Mouse (Mus musculus): ENCODE data around the gene Nckap5.
"Not testable (repeated sequence)": the region's sequence is repeated elsewhere in the genome, so short reads cannot be mapped to it uniquely, and the experiment has no call there.

Gene Nckap5

DNA sequence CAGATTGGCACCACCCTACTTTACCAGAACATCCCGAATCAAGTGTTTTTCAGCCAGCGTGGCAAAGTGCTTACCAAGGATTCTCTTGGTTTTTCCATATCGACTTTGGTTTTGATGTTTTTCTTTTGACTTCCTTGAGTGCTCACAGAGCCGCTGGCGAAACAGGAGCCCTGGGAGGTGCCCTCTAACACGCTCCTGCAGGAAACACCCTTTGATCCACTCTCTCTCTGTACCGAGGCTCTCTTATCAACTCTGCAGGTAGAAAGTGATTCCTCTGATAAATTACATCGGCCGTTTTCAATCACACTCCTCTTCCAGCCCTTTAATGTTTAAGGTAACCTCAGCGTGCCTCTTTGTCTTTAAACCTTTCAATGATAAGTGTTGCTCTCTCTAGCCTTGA lies 807.6 kb downstream of the Nckap5 start:
- no peak for DNase-seq (ENCODE audit: low read depth, low spot score)

DNA sequence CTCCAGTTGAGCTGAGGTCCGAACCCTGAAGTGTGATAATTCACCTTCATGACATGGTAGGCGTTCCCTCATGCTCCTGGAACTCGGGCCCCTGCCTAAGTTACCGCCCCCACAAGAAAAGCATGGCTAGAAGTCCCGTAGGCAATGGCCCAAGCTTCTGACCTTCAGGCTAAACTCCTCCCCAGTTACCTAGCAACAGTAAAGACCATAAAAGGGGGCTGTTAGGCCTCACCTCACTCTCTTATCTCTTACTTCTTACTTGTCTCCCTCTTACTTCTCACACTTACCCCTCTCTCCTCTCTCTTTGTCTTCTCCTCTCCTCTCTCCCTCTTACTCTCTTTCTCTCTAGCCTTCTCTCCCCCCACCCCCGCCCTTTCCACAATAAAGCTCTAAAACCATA lies 811.9 kb downstream of the Nckap5 start:
- DNase-seq (ENCODE audit: low read depth, low spot score): not testable (repeated sequence)

DNA sequence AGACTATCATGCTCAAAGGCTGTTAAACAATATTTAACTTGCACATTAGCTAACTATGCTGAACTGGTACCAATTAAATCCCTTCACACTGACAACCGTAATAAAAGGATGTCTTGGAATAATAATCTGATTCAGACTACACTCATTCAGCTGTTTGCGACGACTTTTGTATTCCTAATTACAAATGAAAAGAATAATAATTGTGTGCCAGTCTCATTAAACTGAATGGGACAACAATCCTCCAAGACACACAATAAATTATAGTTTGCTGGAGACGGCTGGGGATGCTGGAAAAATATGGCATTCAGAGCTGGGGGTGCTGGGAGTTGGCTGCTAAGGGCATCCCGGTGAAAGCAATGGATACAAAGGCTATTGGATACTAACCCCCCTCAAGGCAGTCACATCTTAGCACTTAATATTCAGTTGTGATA lies 818.9 kb downstream of the Nckap5 start:
- no peak for DNase-seq (ENCODE audit: low read depth, low spot score)

DNA sequence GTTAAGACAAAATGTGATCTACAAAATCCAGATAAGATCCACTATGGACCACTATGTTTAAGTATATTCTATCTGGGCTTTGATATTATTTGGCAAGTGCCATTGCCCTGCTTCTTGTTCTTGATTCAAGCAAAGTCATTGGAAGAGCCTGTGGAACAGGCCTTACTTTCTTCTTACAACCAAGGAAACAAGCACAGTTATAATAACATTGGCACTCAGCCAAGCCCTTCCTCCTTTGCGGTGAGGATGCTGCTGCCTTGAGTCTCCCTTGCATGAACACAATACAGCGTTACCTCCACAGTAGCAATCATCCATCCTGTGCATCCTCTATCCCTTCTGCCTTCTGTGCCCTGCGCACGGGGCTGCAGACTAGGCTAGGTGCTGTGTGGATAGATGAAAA lies 823.0 kb downstream of the Nckap5 start:
- DNase-seq (ENCODE audit: low read depth, low spot score): no peak

DNA sequence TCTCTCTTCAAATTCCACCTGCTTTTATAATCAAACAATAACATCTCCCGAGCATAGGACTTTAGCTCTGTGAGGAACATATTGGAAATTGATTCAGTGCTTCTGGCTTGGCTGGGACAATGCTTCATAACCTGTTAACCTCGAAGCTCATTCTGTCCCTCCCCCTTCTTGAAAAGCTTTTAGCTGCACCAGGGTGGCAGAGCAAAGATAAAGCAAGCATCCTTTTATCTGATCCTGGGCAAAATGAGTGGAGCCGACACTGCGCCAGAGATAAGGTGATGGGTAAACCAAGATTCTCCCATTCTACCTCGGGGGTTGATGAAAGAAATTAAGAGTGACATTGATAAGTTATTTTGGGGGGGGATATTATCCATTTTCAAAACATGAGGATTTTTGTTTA lies 824.9 kb downstream of the Nckap5 start:
- DNase-seq (ENCODE audit: low read depth, low spot score): no peak

DNA sequence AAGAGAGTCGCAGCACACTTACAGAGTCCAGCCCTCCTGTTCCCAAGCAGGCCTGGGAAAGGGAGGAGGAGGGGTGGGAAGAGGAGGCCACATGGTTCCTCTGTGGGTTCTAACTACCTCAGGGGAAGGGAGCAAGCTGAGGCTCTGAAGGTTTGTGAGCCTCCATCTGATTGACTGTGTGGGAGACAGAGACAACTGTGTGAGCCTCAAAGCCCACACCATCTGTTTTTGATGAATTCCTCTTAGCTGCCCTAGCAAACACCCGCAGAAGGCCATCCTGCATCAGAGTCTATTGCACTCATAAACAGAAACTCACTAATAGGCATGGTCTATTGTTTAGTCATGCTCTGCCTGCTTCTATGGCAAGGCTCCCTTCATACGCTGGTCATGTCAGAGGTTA lies 834.1 kb downstream of the Nckap5 start:
- DNase-seq (ENCODE audit: low read depth, low spot score): no peak

DNA sequence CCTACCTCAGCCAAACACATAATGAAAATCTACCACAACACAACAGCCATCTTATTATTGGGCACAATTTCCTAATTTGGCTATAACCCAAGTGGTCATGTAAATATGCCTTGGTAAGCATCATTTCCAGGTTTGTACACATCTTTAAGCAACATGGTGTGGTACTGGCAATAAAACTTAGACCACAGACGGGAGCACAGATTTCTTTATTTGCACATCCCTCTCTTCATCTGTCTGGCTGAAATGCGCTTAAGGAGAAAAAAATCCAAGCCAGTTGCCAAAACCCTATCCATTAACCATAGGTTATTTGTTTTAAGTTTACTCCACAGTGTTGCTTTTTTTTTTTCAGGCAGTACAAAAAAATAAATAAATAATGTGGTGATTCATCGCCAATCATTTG lies 842.8 kb downstream of the Nckap5 start:
- DNase-seq (ENCODE audit: low read depth, low spot score): no peak

DNA sequence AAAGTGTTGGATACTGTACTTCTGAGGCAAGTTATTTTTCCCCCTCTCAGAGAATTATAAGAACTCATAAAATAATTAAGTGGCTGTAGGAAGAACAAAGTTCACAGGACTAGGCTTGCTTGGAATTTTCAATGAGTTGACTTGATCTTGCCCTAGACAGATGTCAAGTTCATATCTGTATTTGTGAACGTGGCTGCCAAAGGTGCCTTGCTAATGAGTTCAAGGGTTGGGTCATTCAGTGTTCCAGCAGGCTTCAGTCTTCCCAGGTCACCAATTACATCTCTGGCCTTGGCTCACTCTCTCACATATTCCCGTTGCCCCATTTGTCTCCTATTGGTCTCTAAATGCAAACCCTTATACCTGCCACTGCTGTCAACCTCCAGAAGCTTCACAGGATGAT lies 846.0 kb downstream of the Nckap5 start:
- DNase-seq (ENCODE audit: low read depth, low spot score): no peak

DNA sequence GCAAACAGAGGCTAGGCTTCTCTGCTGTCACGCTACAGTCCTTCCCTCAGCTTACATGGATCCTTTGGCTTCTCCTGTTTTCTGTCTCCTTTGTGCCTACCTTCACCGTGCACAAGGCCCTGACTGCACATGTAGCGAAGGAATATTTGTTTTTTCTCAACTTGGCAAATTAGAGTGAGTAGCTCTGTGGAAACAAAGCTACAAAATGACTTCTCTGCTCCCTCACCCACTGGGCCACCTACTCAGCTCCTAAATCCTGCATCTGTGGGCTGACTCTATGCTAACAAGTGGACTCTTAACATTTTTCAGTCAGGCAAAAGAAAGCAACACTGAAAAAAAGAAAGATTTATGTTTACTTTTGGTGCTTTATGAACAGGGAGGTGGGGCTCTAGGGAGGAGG lies 856.0 kb downstream of the Nckap5 start:
- no peak for DNase-seq (ENCODE audit: low read depth, low spot score)

DNA sequence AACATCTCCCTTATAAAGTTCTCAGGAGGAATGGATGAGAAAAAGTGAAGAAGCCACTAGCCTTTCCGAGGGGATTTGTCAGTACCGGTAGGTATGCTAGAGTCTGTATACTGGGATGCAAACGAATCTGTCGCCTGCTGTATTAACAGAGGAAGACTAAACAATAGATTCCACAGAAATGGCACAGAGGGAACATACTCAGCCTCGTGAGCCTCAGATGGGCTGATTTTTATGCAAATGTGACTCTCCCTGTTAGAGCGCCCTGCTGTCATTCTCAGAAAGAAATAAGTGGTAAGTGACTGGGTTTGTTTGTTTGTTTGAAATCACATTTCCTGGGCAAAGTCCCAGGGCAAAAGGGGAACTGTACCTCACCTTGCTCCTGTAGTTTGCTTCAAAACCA lies 858.7 kb downstream of the Nckap5 start:
- no peak for DNase-seq (ENCODE audit: low read depth, low spot score)

DNA sequence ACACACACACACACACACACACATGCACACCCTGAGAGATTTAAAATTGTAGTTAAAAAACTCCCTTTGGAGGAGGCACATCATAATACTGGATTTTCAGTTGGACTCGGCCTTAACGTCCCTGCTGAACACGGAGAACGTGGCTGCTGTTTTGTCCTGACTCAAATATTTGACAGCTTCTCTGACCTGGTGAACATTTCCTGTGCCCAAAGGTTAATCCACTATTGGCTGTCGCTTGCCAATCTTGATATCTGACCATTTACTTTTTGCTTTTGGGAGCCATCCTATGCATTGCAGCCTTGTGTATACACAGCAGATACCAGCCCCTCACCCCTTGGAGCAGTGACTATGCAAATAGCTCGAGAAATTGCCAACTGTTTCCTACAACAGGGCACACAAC lies 862.9 kb downstream of the Nckap5 start:
- no peak for DNase-seq (ENCODE audit: low read depth, low spot score)

DNA sequence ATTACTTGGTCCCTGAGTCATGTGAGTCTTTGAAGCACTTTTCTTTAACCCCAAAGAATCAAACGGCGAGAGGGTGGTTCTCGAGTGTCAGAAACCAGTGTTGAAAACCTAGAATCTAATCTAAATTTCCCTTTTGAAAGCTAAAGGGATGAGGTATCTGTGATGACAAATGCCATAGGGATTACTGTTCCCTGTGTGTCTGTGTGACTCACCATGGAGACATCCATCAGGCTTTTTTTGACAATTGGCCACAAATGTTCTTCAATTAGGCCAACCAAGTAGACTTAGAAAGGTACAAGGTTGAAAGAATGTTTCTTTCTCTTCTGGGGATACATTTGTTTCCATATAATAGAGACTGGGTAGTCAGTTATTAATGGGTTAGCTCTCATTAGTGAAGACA lies 879.6 kb downstream of the Nckap5 start:
- DNase-seq (ENCODE audit: low read depth, low spot score): no peak

DNA sequence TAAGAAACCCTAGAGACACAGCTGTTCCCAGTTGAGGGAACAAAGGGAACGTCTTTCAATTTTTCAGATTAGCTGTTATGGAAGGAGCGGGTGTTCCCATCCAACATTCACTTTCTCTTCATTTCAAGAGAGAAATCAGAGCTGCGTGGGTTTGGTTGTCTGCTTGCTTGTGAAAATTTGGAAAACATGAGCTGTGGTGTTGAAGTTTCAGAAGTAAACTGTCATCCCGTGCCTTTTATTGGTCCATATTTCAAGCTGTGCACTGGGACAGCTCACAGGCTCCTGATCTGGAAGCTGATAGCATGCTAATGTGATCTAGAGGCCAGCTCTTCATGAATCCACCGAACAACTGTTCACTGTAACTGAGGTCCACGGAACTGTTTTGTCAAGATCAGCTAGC lies 881.5 kb downstream of the Nckap5 start:
- peak; percentile 4 for DNase-seq (ENCODE audit: low read depth, low spot score)

DNA sequence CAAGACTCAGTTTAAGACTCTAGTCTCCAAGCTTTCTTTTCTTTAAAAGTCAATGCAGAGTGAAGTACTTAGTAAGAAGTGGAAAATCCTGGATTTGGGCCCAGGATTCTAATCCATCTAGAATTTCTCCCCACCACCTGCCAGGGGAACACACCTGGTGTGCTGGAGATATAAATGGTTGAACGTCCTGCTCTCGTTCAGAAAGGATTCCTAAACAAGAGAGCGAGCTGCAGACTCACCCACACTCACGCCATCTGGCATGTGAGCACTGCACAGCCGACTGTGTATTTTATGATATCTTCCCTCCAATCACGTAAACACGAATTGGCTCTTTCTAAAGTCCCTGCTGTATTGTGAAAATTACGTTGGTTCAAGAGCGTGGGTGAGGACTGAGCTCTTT lies 885.5 kb downstream of the Nckap5 start:
- no peak for DNase-seq (ENCODE audit: low read depth, low spot score)

DNA sequence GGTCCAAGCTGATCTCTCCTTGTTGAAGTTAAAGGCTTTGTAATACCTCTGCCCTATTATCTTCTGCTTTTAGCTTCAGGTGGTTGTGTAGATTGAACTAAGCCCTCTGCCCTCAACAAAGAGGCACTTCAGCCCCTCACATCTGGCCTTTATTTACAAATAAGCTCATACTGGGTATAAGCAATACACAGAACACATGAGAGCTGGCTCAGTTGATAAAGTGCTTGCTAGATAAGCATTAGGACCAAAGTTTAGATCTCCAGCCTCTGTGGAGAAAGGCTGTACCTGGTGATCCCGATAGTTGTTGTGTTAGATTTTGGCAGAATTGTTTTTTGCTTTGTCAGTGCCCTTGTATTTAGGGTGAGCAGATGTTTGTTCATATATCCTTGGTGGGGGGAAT lies 887.3 kb downstream of the Nckap5 start:
- DNase-seq (ENCODE audit: low read depth, low spot score): no peak

DNA sequence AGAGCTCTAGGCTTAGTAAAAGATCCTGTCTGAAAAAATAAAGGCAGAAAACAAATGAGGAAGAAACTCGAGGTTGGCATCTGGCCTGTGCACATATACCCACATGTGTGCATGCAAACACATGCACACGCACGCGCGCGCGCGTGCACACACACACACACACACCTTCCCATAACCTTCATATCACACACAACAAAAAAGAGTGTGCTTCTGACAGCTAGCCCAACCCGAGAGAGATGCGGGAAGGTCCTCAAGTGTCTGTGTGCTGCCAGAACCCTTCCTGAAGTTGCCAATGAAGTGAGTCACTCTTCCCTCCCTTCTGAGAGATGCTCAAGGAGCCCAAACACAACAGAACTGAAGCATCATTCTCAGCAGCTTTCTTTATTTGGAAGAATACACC lies 905.1 kb downstream of the Nckap5 start:
- DNase-seq (ENCODE audit: low read depth, low spot score): peak; percentile 15

DNA sequence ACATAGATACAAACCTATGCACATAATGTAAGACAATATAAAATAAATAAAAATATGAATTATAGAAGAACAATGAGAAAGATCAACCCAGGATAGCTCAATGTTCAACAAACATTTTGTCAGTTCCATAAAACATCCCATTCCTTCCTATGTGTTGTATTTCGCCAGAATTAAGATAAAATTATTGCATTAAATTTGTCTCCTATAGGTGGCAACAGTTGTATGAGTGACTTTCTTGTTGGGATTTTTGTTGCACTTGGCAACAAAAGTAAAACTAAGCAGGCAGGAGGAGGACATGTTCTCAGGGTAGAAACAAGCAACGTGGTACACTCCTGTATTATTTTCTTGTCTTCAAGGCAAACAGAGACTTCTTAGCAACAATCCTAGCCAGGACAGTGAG lies 907.5 kb downstream of the Nckap5 start:
- DNase-seq (ENCODE audit: low read depth, low spot score): no peak

DNA sequence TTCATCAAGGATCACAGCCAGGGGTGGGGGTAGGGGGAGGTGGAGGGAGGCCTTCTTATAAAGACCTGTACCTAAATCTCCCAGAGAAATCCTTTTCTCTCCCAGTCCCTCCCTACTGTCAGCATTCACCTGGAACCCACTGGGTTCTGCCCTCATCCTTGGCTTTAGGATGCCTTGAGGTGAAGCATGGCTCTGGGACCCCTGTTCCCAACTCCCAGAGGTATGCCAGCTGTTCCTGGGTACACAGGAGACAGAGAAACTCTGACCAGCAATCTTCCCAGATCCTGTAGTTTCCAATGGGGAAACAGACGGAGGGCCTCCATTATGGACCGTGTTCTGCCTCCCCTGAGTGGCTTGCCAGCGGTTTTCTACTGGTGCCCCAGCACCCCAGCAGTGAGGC lies 909.9 kb downstream of the Nckap5 start:
- DNase-seq (ENCODE audit: low read depth, low spot score): no peak

DNA sequence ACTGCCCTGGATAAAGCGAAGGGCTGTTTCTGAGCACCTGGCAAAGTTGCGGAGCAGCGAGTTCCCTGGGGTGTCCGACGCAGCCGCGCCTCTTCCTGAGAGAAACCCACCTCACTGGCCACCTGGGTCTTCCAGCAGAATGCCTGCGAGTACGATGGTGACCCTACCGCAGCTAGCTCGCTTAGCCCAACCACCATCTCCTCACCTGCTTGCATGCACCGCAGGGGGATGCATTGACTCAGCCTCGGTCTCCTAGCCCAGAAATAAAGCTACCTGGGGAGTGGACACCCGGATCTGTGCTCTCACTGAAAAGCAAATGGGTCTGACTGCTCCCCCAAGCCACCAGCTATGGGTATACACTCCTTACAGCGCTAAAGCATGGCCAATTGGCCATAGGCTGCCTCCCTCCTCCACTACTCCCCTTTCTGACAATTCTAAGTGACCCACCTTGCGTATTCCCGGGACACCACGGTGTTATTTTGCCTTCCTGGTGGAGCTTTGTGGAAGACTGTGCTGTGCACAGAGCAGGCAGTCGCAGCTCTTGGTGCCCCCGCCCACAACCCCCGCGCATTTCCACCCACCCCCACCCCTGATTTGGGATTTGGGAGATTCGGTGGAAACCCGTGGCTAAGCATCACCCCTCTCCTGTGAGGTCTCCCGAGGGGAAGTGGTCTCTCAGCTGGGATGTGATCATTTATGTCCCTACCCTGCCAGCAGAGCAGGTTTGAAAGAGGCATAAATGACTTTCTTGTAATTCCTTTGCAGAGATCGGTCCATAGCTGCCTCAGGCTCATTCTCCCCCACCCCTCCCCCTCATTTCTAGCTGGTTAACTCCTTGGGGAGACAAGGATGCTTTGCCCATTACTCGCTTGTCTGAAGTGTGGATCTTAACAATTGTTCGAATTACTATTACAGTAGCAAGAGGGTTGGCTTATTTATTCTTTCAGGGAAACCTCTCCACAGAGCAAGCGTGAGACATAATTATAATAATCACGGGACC lies 917.7 kb downstream of the Nckap5 start, which contains the start of gene Lypd1:
Gene Lypd1, minus strand, starts transcription at position 501 of the 1,000 bp plus-strand sequence.
- no peak for DNase-seq (ENCODE audit: low read depth, low spot score)

DNA sequence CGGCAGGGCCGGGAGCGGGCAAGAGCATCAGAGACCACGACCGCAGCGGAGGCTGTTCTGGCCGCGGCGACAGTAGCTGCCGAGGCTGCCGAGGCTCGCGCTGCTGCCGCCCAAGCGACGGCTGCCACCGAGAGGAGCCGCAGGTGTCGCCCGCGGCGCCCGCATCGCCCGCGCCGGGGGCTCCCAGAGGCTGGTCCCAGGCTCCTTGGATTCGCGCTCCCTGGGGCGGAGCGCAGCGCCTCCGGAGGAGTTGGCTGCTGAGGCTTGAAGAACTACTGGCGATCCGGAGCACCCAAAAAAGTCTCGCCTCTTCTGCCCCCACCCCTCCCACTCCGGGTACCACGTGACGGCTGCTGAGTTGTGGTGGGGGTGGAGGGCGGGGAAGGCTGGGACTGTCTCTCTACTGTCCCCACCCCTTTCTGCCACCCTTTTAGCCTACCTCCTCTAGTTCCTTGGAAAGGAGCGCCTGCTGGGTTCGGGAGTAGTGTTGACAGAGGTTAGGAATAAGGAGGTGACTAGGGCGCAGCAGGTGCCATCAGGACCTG lies 918.6 kb downstream of the Nckap5 start:
- DNase-seq (ENCODE audit: low read depth, low spot score): no peak

DNA sequence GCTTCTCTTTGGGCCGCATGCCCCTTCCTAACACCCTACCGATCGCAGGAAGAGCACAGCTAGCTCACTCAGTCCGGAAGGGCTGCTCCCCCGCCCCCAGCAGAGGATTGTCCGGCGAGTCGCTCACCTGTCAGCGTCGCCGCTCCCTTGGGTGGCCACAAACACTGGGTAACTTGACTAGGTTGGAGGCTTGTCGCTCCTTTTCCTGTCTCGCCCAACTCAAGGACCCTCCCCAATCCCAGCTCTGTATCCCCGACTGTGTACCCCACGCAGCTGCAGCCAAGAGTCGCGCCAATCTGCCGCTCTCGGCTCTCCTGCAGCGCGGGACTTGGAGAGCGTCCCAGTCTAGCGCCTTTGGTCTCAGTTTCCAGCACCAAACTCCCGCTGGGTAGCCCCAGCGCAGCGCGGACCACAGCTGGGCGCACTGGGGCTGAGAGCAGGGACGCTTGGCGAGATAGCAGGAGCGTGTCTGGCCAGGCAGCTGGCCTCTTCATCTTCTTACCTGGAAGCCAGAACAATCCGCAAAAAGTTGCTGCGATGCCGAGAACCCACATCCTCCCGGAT lies 919.2 kb downstream of the Nckap5 start:
- DNase-seq (ENCODE audit: low read depth, low spot score): no peak

DNA sequence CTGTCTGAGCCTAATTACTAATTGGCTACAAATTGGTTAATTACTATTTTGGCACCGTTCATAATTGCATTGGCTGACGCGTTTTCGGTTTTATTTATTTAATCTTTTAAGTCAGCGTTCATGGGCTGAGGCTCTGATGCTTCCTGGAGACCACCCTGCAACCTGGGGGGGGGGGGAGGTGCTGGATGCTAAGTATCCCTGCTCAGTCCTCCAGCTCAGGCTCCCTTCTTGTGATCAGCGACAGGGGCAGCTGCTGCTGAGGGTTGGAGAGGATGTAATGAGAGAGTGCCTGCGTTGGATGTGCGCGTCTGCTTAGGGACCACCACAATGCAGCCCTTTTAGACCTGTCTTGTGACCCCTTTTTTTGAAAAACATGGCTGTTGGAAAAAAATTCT lies 919.7 kb downstream of the Nckap5 start:
- DNase-seq (ENCODE audit: low read depth, low spot score): no peak

Data from skeletal muscle tissue, adult 2 months (tissue).